Mouse (Mus musculus) c-Kit-negative CD71-positive TER-119-positive erythroid progenitor cells, embryonic 14.5 days (primary cell): ENCODE measurements around the gene Rmi2.
A peak's percentile ranks its signal among the peaks of the same experiment; 100 is the strongest.
"Not testable (repeated sequence)": the region's sequence is repeated elsewhere in the genome, so short reads cannot be mapped to it uniquely, and the experiment has no call there.

Experiments used
- DNase-seq: peaks from one replicate; pipeline ENCODE4 v3.0.0-alpha.2; 2013; ENCODE audit warnings: low read depth, low spot score

Gene Rmi2

GRCm38 (mm10) chr16:10827269-10827668 is 7.6 kb upstream of the Rmi2 start:
- DNase-seq, result no peak

GRCm38 (mm10) chr16:10827766-10828460 is 6.9 kb upstream of the Rmi2 start:
- DNase-seq, result no peak

- no peak for DNase-seq
These were observed 6.4 kb upstream of the Rmi2 start for GRCm38 (mm10) chr16:10828461-10828805.

- DNase-seq, result peak; percentile 15
These were observed 333 bp upstream of the Rmi2 start for GRCm38 (mm10) chr16:10834542-10834910.

GRCm38 (mm10) chr16:10836388-10836787 is 1.5 kb downstream of the Rmi2 start:
- no peak for DNase-seq

GRCm38 (mm10) chr16:10837250-10837649 is 2.4 kb downstream of the Rmi2 start:
- no peak for DNase-seq

GRCm38 (mm10) chr16:10837903-10838302 is 3.0 kb downstream of the Rmi2 start:
- no peak for DNase-seq

GRCm38 (mm10) chr16:10838487-10839245 is 3.8 kb downstream of the Rmi2 start:
- DNase-seq, result no peak

GRCm38 (mm10) chr16:10840018-10840417 is 5.2 kb downstream of the Rmi2 start:
- no peak for DNase-seq

GRCm38 (mm10) chr16:10842282-10842855 is 7.5 kb downstream of the Rmi2 start:
- no peak for DNase-seq

GRCm38 (mm10) chr16:10843486-10844318 is 8.8 kb downstream of the Rmi2 start:
- DNase-seq, result no peak

- no peak for DNase-seq
These were observed 9.4 kb downstream of the Rmi2 start for GRCm38 (mm10) chr16:10844319-10844670.

GRCm38 (mm10) chr16:10845952-10846351 is 11.1 kb downstream of the Rmi2 start:
- DNase-seq, result no peak

GRCm38 (mm10) chr16:10846503-10846902 is 11.6 kb downstream of the Rmi2 start:
- no peak for DNase-seq

GRCm38 (mm10) chr16:10849965-10850861 is 15.4 kb downstream of the Rmi2 start:
- DNase-seq, result no peak

- no peak for DNase-seq
These were observed 16.0 kb downstream of the Rmi2 start for GRCm38 (mm10) chr16:10850905-10851304.

- DNase-seq, result not testable (repeated sequence)
These were observed 17.4 kb downstream of the Rmi2 start for GRCm38 (mm10) chr16:10852216-10852615.

- DNase-seq, result no peak
These were observed 24.9 kb downstream of the Rmi2 start for GRCm38 (mm10) chr16:10859726-10860245.

GRCm38 (mm10) chr16:10861408-10861807 is 26.5 kb downstream of the Rmi2 start:
- DNase-seq, result no peak

- no peak for DNase-seq
These were observed 30.2 kb downstream of the Rmi2 start for GRCm38 (mm10) chr16:10864833-10865591.
